Mouse (Mus musculus) adrenal gland, adult 8-10 months (tissue): ENCODE measurements around the gene Spta1. TPM values are rescaled to one million over a fixed set of nuclear protein-coding genes. Genes with fewer than 3 reads are reported as not detected.

Experiments used
- DNase-seq: peaks from one replicate; pipeline ENCODE4 v3.0.0; 2022
- total RNA-seq, 4 experiments: library from RNA; stranded (reverse); gene quantifications; 2 replicates each; pipeline ENCODE4 v1.2.4; 2022

Gene Spta1
- under 1 TPM; 0.15 to 0.25 (median 0.24) TPM for total RNA-seq

- no peak for DNase-seq
These were observed at the start of gene Spta1 for GRCm38 (mm10) chr1:174172605-174173004. Gene Spta1 (plus strand): TSS chr1:174172776.

GRCm38 (mm10) chr1:174131217-174131616 lies 41.4 kb upstream of the Spta1 start, which contains the start of gene Olfr424:
Gene Olfr424 (plus strand): TSS chr1:174131517.
- DNase-seq: no peak

- DNase-seq: no peak
These were observed 40.6 kb upstream of the Spta1 start for GRCm38 (mm10) chr1:174131999-174132398.

DNA sequence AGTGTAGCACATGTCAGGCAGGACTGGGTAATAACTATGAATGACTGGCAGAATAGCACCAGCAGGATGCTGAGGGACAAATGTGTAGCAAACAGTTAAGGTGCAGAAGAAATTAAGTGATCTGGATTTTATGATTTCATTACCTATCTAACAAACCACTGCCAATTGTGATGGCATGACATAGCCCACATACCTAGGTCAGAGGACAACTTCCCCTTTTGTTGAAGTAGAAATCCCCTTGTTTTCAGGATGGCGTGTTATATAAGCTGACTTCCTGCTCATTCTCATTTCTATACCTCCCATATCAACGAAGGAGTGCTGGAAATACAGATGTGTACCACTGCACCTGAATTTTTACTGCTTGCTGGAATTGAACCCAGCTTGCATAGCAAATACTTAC lies 31.2 kb upstream of the Spta1 start:
- DNase-seq: no peak

DNA sequence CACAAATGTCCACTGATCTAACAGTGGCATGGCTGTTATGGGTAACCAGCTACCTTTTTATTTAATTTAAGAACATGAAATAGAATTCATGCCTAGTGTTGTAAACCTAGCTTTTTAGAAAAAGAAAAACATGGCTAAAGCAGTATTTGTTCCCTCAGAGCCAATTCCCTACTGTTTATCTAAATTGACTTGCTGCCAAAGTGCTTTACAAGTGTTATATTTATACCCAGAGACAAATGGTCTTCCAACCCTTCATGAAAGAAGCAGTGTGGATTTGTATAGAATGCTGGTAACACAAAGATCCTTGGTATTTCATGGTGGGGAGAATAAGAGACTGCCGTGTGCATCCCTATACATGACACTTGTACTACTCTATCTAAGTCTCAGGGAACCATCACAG lies 25.9 kb upstream of the Spta1 start:
- no peak for DNase-seq

GRCm38 (mm10) chr1:174149289-174149688 lies 23.3 kb upstream of the Spta1 start:
- DNase-seq: no peak

DNA sequence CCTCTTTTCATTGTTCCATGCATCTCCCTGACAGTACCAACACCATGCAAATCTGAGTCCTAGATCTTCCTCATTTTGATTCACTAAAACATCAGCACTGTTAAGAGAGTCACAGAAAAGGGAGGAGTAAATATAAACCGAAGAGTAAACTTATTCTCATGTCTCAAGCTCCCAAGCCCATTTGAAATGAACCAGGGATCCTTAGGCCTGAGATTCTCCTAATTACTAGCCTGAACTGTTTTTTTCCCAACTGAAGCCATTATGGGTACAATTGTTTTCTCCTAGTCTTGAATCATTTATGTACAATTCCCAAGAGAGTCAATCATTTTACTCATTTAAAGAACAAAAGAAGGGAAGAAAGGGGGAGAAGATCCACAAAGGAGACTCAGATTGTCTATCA lies 17.2 kb upstream of the Spta1 start, which contains the start of gene Olfr420:
Olfr420 (plus strand) TSS at position 301 of the 400 bp plus-strand sequence.
- no peak for DNase-seq

DNA sequence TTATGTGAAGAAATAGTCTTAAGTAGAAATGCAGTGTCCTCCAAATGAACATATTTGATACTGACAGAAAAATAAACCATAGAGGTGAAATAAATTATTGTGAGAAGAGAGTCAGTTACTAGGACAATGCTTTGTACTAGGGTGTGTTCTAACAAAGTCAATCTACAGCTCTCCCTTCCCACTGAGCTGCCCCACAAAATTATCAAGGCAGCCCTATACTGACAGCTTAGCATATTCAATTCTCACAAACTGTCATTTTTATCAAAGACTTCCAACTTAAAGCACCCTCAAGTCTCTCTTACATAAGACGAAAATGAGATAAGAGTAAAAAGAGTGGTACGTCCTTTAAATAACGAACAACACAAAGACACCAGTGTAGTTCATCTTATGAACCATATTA lies 15.0 kb upstream of the Spta1 start:
- DNase-seq: no peak

DNA sequence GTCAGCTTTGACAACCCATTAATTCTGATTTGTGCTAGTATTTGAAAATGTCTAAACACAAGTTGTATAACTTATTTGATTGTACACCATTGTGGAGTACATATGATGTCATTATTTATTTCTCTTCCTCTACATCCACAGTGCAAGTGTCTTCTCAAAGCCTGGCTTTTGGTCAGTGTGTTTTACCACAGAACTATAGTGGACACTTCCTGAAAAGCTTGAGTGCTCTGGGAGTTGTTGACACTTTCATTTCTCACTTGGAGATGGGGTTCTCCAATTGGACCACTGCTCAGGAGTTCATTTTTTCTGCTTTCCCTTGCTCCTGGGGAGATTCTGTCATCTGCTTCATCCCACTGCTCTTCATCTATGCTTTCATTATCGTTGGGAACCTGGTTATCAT lies 14.1 kb upstream of the Spta1 start:
- DNase-seq: no peak

DNA sequence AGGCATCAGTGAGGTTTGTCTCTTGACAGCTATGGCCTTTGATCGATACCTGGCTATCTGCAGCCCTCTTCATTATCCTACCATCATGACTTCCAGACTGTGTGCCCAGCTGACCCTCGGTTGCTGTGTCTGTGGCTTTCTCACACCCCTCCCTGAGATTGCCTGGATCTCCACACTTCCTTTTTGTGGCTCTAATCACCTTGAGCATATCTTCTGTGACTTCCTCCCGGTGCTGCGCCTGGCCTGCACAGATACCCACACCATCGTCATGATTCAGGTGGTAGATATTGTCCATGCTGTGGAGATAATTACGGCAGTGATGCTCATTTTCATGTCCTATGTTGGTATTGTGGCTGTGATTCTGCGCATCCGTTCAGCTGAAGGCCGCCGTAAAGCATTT lies 13.5 kb upstream of the Spta1 start:
- DNase-seq: no peak

- DNase-seq: no peak
These were observed 3.6 kb upstream of the Spta1 start for GRCm38 (mm10) chr1:174169024-174169423.

GRCm38 (mm10) chr1:174170706-174171501 lies 1.7 kb upstream of the Spta1 start:
- no peak for DNase-seq

DNA sequence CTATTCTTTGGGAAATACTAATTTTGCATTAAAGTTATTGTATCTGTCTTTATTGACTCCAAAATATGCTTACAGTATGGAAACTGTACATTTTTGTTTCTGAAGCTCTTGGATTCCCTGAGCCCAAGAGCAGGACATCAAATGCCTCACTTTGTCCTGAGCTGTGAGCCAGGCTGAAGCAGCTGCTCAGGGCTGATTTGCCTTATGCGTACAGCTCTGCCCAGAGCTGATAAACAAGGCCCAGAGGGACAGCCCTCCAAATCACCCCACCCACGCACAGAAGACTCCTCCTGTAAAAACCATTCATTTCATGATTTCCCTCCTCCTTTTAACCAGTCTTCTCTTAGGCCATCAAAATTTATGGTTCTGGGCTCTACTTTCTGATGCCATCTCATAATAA lies 1.0 kb upstream of the Spta1 start:
- no peak for DNase-seq

- no peak for DNase-seq
These were observed 32.1 kb downstream of the Spta1 start for GRCm38 (mm10) chr1:174204699-174205098.

- no peak for DNase-seq
These were observed 39.7 kb downstream of the Spta1 start for GRCm38 (mm10) chr1:174212286-174212685.

DNA sequence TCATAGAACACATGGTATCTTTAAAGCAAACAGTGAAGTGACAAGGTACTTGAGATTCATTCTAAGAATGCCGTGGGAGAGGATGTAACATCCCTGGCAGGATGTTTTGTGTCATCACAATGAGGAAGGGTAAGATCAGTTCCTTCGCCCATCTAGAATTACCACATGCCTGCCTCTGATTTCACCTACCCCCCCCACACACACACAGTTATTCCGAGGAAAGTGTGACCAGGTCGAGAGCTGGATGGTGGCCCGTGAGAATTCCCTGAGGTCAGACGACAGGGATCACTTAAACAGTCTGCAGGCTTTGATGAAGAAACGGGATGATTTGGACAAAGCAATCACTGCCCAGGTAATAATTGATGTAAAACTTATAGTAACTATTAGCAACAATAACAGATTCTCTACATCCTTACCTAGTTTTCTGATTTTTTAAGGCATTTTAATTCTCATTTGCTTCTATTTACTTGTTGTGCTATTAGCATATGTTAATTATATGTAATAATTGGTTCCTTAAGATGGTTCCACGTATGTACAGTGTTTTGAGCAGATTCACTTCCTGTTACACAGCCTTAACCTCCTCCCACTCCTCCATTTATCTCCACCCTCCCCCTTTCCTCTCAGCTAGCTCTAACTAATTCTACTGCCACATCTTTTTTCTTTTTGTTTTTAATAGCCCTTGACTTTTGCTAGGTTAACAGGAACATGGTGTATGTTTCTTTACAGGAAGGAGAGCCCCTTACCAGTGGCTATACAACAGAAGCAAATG lies 42.9 kb downstream of the Spta1 start:
- DNase-seq: no peak

DNA sequence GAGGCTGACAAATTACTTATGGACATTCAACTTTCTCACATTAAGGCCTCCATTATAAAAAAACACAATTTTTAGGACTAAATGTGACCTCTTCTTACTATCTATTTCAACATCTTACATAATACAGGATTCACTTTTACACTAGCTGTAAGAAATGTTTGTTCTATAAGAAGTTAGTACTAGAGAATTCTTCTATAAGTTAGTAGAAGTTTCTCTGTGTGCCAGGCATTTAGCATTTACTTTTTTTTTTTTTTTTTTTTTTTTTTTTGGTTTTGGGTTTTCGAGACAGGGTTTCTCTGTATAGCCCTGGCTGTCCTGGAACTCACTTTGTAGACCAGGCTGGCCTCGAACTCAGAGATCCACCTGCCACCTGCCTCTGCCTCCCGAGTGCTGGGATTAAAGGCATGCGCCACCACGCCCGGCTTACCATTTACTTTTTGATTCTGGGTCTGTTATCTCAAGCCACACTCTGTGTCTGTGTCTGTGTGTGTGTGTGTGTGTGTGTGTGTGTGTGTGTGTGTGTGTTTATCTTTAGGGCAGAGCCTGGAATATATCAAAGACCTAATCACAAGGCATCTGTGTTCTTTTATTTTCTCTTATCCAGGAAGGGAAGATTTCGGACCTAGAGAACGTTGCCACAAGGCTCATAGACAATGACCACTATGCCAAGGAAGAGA lies 44.1 kb downstream of the Spta1 start:
- no peak for DNase-seq

GRCm38 (mm10) chr1:174239916-174240315 lies 67.3 kb downstream of the Spta1 start:
- no peak for DNase-seq

DNA sequence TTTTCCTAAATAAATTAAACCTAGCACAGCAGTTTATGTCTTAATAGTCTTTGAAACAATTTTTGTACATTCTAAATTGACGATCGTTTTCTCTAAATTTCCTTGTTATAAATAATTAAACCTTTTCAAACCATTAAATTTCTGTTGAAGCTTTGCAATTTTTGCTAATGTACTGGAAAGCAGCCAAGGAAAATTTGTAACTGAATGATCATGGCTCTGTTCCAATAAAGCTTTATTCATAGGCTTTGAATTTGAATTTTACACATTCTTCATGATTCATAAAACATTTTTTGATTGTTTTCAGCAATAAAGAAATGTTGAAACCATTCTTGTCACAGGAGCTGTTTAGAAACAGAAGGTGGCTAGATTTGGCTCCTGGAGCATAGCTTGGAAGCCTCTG lies 72.0 kb downstream of the Spta1 start:
- no peak for DNase-seq

DNA sequence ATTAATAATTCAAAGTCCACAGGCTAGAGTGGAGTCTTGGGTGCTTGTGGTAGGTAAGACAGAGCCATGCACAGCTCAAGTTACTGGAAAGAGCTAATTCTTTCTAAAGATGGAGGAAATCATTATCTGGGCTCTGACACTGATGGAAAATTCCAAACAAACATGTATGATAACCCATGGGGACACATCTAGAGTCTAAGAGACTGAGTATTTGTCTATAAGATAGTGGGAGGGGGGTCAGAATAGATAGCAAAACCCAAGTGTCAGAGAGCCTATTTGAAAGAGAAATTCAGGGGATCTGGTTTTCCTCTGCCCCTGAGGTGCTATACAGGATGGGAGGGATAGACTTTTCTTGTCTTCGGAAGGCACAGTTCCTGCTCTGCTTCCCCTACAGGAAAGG lies 73.5 kb downstream of the Spta1 start:
- DNase-seq: no peak

DNA sequence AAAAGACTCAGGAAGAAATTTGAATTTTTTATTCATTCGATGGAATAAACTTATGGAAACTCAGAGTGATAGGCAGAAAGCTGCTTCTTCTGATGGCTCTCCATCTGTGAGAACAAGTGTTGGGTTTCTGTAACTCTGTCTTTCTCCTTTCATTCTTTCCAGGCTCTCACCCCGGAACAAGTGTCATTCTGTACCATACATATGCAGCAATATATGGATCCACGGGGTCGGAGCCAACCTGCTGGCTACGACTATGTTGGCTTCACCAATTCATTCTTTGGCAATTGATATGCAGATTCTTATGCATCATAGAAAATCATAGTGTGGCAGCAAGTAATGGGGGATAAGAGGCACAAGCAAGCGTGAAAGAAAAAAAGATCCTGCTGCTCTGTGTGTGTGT lies 74.6 kb downstream of the Spta1 start:
- DNase-seq: no peak

DNA sequence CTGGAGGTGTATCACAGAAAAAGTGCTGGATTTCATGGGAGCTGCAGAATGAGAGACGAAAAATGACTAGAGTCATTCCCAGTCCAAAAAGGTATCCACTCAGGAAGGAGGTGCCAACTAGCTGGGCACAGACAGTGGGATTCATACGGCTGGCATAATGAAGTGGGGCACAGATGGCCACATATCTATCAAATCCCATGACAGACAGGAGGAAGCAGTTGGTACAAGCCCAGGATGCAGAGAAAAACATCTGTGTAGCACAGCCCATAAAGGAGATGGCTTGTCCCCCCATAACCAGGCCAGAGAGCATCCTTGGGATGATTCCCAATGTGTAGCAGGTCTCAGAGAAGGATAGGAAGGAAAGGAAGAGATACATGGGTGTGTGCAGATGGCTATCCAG lies 77.8 kb downstream of the Spta1 start:
- no peak for DNase-seq

- no peak for DNase-seq
These were observed 79.4 kb downstream of the Spta1 start, which contains the start of gene Olfr419 for GRCm38 (mm10) chr1:174251961-174252360. Gene Olfr419 (minus strand): TSS chr1:174252061.
